Mouse (Mus musculus) limb, embryonic 12.5 days (tissue): ENCODE results near the gene Mthfd1. TPM values are rescaled to one million over a fixed set of nuclear protein-coding genes. Genes with fewer than 3 reads are reported as not detected.

Source experiments
- ATAC-seq: fragments of 200-750 bp; cut with Nextera tagmentation; 2 replicates; pipeline ENCODE4 v1.8.0; 2017; ENCODE audit warnings: low read depth, moderate TSS enrichment; ENCODE audit not compliant: insufficient number of reproducible peaks, insufficient read depth, low FRiP score, low TSS enrichment
- H3K27ac ChIP-seq: fragments of 300-500 bp; sonication (generic); 2 replicates; pipeline ENCODE4 v1.5.1; 2016; ENCODE audit warnings: mild to moderate bottlenecking, moderate library complexity
- H3K27me3 ChIP-seq: fragments of 300-500 bp; sonication (generic); 2 replicates; pipeline ENCODE4 v1.6.1; 2016; ENCODE audit warnings: mild to moderate bottlenecking, moderate library complexity
- H3K36me3 ChIP-seq: fragments of 300-500 bp; sonication (generic); 2 replicates; pipeline ENCODE4 v1.6.1; 2016; ENCODE audit warnings: mild to moderate bottlenecking, moderate library complexity
- H3K4me1 ChIP-seq: fragments of 300-500 bp; sonication (generic); replicated peaks from 2 replicates; pipeline ENCODE4 v1.6.1; 2016
- H3K4me2 ChIP-seq: fragments of 300-500 bp; sonication (generic); 2 replicates; pipeline ENCODE4 v1.6.1; 2016; ENCODE audit warnings: mild to moderate bottlenecking, moderate library complexity
- H3K4me3 ChIP-seq: fragments of 300-500 bp; sonication (generic); replicated peaks from 2 replicates; pipeline ENCODE4 v1.5.1; 2016; ENCODE audit warnings: mild to moderate bottlenecking
- H3K9ac ChIP-seq: fragments of 300-500 bp; sonication (generic); replicated peaks from 2 replicates; pipeline ENCODE4 v1.6.1; 2016; ENCODE audit warnings: mild to moderate bottlenecking, moderate library complexity
- H3K9me3 ChIP-seq: fragments of 300-500 bp; sonication (generic); 2 replicates; pipeline ENCODE4 v1.6.1; 2016; ENCODE audit warnings: mild to moderate bottlenecking, moderate library complexity
- WGBS: fragments of 180-500 bp; shearing (Covaris S2); methylation state at CpG from one replicate; pipeline ENCODE4 v1.1.7; 2016; 5-methylcytosine and 5-hydroxymethylcytosine counted together
- polyA plus RNA-seq: library from polyadenylated mRNA; unstranded; fragments of >200 nt; fragmentation: Nextera tagmentation; extraction: Ambion mirVana; gene quantifications from 2 replicates; pipeline ENCODE4 v1.2.1, GENCODE M21; 2016

Gene Mthfd1
- polyA plus RNA-seq, 1 experiment from 2014 or later, result 83.6 TPM

- 54% methylated on average over 1 of the region's 1 CpGs for WGBS
- H3K4me1 ChIP-seq, result no peaks in the 10 kb centered on the region
These were observed 8.8 kb downstream of the Mthfd1 start for GRCm38 (mm10) chr12:76263876-76264275.

DNA sequence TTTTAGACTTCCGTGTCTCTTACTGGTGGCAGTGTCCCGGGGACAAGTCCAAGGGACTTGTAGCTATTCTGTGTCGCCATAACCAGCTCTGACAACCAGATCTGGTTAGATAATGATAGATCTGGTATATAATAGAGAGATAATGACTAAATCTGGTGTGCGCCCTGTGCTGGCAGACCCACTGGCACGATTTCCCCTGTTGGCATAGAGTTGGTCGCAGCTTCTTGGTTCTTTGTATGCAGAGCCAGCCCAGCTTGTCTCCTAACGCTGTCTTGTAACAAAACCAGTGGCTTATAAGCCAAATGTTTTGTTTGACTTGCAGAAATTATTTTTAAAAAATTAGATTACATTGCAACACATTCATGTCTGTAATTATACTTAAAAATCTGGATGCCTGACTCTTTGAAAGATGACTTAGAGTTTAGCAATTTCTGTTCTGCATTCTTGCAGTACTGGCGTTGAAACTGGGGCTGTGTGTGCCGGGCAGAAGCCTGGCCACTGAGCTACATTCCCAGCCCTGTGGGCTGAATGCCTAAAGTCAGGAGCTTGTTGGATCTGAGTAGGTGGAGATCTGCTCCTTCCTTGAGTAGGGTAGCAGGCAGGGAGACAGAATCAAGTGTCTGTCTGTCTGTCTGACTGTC, 9.3 kb downstream of the Mthfd1 start:
- WGBS, result 89% methylated on average over 9 of the region's 9 CpGs
- Histone ChIP-seq H3K4me3 (no peak overlapping the region), H3K27ac (no peak overlapping the region), H3K4me1 (no peaks in the 10 kb centered on the region), H3K9me3 (no peaks in the 10 kb centered on the region), H3K27me3 (no peaks in the 10 kb centered on the region), H3K4me2 (no peak overlapping the region), H3K9ac (no peak overlapping the region), H3K36me3 (peaks cover 11% of the 10 kb centered on the region; the same call in 1 of the 2 replicates)
- no peak for ATAC-seq

More at GRCm38 (mm10) chr12:76263876-76264275, 8.8 kb downstream of the Mthfd1 start:
- ATAC-seq, result no peak
- Histone ChIP-seq H3K9me3 (no peaks in the 10 kb centered on the region), H3K27ac (no peak overlapping the region), H3K4me2 (no peak overlapping the region), H3K4me3 (no peak overlapping the region), H3K9ac (no peak overlapping the region), H3K27me3 (no peaks in the 10 kb centered on the region), H3K36me3 (peaks cover 11% of the 10 kb centered on the region; the same call in 1 of the 2 replicates)

DNA sequence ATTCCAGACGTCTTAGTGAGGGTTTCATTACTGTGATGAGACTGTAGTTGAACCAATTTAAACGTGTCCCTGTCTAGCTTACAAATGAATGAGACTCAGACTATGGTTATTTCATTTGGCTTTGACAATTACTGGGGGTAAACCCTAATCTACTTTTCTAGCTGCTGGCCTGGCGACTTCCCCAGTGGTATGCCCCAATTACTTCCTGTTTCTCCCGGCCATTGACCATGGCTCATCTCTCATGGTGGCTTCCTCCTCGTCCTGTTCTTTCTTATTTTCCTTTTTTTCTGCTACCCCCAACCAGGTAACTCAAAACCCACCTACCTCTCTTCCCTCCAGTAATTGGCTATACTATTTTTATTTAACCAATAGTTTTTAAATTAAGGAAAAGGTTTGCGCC, 9.9 kb downstream of the Mthfd1 start:
- WGBS, result 83% methylated on average over 6 of the region's 6 CpGs
- Histone ChIP-seq H3K9me3 (no peaks in the 10 kb centered on the region), H3K4me2 (no peak overlapping the region), H3K4me1 (no peaks in the 10 kb centered on the region), H3K9ac (no peak overlapping the region), H3K27me3 (no peaks in the 10 kb centered on the region), H3K4me3 (no peak overlapping the region), H3K36me3 (peaks cover 11% of the 10 kb centered on the region; the same call in 1 of the 2 replicates), H3K27ac (no peak overlapping the region)
- ATAC-seq, result no peak

DNA sequence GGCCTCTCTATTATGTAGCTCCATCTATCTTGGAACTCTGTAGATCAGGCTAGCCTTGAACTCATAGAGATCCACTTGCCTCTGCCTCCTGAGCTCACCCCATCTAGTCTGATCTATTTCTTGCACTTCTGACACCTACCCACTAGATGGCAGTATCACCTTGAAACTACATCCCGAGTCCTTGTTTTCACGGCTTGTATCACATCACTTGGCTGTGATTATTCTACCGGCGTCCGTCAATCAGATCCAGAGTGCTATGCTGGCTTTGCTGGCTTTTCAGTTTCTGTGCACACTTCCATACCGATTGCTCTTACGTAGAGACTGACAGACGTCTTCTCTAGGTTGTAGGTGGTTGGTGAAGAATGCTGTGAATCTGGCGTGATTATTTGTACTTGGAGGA, 11.8 kb downstream of the Mthfd1 start:
- Histone ChIP-seq H3K4me3 (no peak overlapping the region), H3K9me3 (no peaks in the 10 kb centered on the region), H3K36me3 (peaks cover 22% of the 10 kb centered on the region), H3K4me1 (no peaks in the 10 kb centered on the region), H3K4me2 (no peak overlapping the region), H3K27ac (no peak overlapping the region), H3K27me3 (no peaks in the 10 kb centered on the region), H3K9ac (no peak overlapping the region)
- ATAC-seq, result no peak
- 83% methylated on average over 9 of the region's 9 CpGs for WGBS

GRCm38 (mm10) chr12:76268686-76269085, 13.6 kb downstream of the Mthfd1 start:
- ATAC-seq, result no peak
- no peak overlapping the region for H3K4me2 ChIP-seq
- H3K27me3 ChIP-seq, result no peaks in the 10 kb centered on the region
- 81% methylated on average over 10 of the region's 10 CpGs for WGBS
- H3K4me1 ChIP-seq, result no peaks in the 10 kb centered on the region
- H3K4me3 ChIP-seq, result no peak overlapping the region
- H3K9me3 ChIP-seq, result no peaks in the 10 kb centered on the region
- no peak overlapping the region for H3K27ac ChIP-seq
- H3K9ac ChIP-seq, result no peak overlapping the region
- H3K36me3 ChIP-seq, result peaks cover 33% of the 10 kb centered on the region

- Histone ChIP-seq H3K36me3 (peaks cover 33% of the 10 kb centered on the region), H3K9ac (no peak overlapping the region), H3K4me2 (no peak overlapping the region), H3K4me3 (no peak overlapping the region), H3K27me3 (no peaks in the 10 kb centered on the region), H3K9me3 (no peaks in the 10 kb centered on the region), H3K4me1 (no peaks in the 10 kb centered on the region), H3K27ac (no peak overlapping the region)
- 82% methylated on average over 7 of the region's 7 CpGs for WGBS
- ATAC-seq, result no peak
These were observed 14.1 kb downstream of the Mthfd1 start for GRCm38 (mm10) chr12:76269196-76269595.

DNA sequence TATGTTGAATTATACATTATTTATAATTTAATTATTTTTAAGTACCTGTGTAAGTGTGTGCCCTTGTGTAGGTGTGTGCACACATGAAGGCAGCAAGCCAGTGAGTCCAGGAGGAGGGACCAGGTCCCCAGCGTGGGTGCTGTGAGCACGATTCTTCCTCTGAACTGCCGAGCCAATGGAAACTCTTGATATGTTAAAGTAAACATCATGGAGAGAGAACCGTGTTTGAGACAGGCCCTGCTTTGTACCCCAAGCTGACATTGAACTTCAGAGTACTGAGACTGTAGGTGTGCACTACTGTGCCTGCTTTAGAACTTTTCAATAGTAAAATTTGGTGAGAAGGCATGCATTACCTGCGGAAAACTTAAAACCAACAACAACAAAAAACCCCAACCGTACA, 16.4 kb downstream of the Mthfd1 start:
- Histone ChIP-seq H3K9me3 (no peaks in the 10 kb centered on the region), H3K4me3 (no peak overlapping the region), H3K27ac (no peak overlapping the region), H3K27me3 (no peaks in the 10 kb centered on the region), H3K36me3 (peaks cover 26% of the 10 kb centered on the region), H3K4me1 (no peaks in the 10 kb centered on the region), H3K4me2 (no peak overlapping the region), H3K9ac (no peak overlapping the region)
- WGBS, result 91% methylated on average over 6 of the region's 6 CpGs
- no peak for ATAC-seq

GRCm38 (mm10) chr12:76272610-76273524, 17.8 kb downstream of the Mthfd1 start:
- WGBS, result 89% methylated on average over 10 of the region's 10 CpGs
- peaks cover 23% of the 10 kb centered on the region for H3K36me3 ChIP-seq
- no peaks in the 10 kb centered on the region for H3K4me1 ChIP-seq
- H3K4me3 ChIP-seq, result no peak overlapping the region
- no peaks in the 10 kb centered on the region for H3K27me3 ChIP-seq
- H3K9me3 ChIP-seq, result no peaks in the 10 kb centered on the region
- H3K9ac ChIP-seq, result no peak overlapping the region
- H3K27ac ChIP-seq, result no peak overlapping the region
- ATAC-seq, result no peak
- H3K4me2 ChIP-seq, result no peak overlapping the region

- H3K9ac ChIP-seq, result no peak overlapping the region
- H3K4me3 ChIP-seq, result no peak overlapping the region
- 88% methylated on average over 6 of the region's 6 CpGs for WGBS
- H3K27me3 ChIP-seq, result no peaks in the 10 kb centered on the region
- no peak overlapping the region for H3K27ac ChIP-seq
- no peak overlapping the region for H3K4me2 ChIP-seq
- 0 out of 2 replicates have a peak, but pooled peaks cover 3% of the 10 kb centered on the region for H3K4me1 ChIP-seq
- no peaks in the 10 kb centered on the region for H3K9me3 ChIP-seq
- no peak for ATAC-seq
- H3K36me3 ChIP-seq, result peaks cover 41% of the 10 kb centered on the region
These were observed 23.1 kb downstream of the Mthfd1 start for GRCm38 (mm10) chr12:76278209-76278608.

- 88% methylated on average over 9 of the region's 9 CpGs for WGBS
- Histone ChIP-seq H3K4me3 (no peak overlapping the region), H3K27me3 (no peaks in the 10 kb centered on the region), H3K9me3 (no peaks in the 10 kb centered on the region), H3K36me3 (peaks cover 52% of the 10 kb centered on the region), H3K27ac (no peak overlapping the region), H3K4me1 (0 out of 2 replicates have a peak, but pooled peaks cover 3% of the 10 kb centered on the region), H3K9ac (no peak overlapping the region), H3K4me2 (no peak overlapping the region)
- no peak for ATAC-seq
These were observed 25.5 kb downstream of the Mthfd1 start for GRCm38 (mm10) chr12:76280556-76280955.

DNA sequence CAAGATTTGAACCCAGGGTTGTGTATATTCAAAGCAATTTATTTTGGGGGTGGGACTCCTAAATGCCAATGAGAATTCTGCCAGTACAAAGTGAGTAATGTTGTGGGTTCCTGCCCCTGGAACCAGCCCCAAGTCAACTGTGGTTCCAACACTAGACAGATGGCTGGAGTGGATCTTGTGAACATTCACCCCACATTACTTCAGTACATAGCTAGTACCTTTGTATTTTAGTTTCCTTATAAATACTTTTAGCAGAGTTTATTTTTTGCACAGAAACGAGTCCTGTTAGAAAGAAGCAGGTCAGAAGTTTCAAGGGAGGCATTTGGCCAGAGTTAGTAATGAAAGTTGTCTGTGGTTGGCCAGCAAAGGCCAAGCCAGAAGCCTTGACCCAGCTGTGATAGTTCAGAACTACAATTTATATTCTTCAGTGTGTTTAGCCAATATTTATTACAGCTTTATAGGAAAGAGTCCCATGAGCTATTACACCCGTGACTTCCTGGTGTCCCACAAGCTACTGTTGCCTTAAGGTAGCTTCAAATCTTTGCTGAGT, 26.1 kb downstream of the Mthfd1 start:
- Histone ChIP-seq H3K9ac (no peak overlapping the region), H3K4me2 (no peak overlapping the region), H3K4me3 (no peak overlapping the region), H3K4me1 (0 out of 2 replicates have a peak, but pooled peaks cover 3% of the 10 kb centered on the region), H3K27ac (no peak overlapping the region), H3K36me3 (peaks cover 52% of the 10 kb centered on the region), H3K27me3 (no peaks in the 10 kb centered on the region), H3K9me3 (no peaks in the 10 kb centered on the region)
- ATAC-seq, result no peak
- 94% methylated on average over 2 of the region's 2 CpGs for WGBS
